Mouse (Mus musculus) WW6 (cell line): Measurements from ENCODE around the gene Ndufs7.

ENCODE experiments used
- DNase-seq: peaks from one replicate; pipeline ENCODE4 v3.0.0-alpha.2; 2013; ENCODE audit warnings: low read depth, low spot score

Ndufs7 gene

GRCm38 (mm10) chr10:80293325-80293724, 44.4 kb downstream of the Ndufs7 start:
- no peak for DNase-seq

GRCm38 (mm10) chr10:80294311-80294710, 45.4 kb downstream of the Ndufs7 start:
- DNase-seq: no peak

GRCm38 (mm10) chr10:80294788-80295303, 45.9 kb downstream of the Ndufs7 start:
- no peak for DNase-seq

- no peak for DNase-seq
Measured at GRCm38 (mm10) chr10:80295618-80296425, 46.9 kb downstream of the Ndufs7 start, which contains the start of gene Apc2. Gene Apc2, plus strand, starts transcription at chr10:80295977.

- no peak for DNase-seq
Measured at GRCm38 (mm10) chr10:80296824-80297223, 47.9 kb downstream of the Ndufs7 start.

GRCm38 (mm10) chr10:80297526-80298133, 48.7 kb downstream of the Ndufs7 start:
- no peak for DNase-seq

GRCm38 (mm10) chr10:80298571-80299281, 49.8 kb downstream of the Ndufs7 start:
- DNase-seq: no peak

- no peak for DNase-seq
Measured at GRCm38 (mm10) chr10:80299301-80299700, 50.4 kb downstream of the Ndufs7 start.

- DNase-seq: no peak
Measured at GRCm38 (mm10) chr10:80299824-80300223, 50.9 kb downstream of the Ndufs7 start.

- no peak for DNase-seq
Measured at GRCm38 (mm10) chr10:80300672-80301181, 51.8 kb downstream of the Ndufs7 start.

GRCm38 (mm10) chr10:80301256-80302081, 52.5 kb downstream of the Ndufs7 start:
- no peak for DNase-seq

GRCm38 (mm10) chr10:80302082-80302355, 53.1 kb downstream of the Ndufs7 start:
- no peak for DNase-seq

GRCm38 (mm10) chr10:80302471-80302881, 53.6 kb downstream of the Ndufs7 start:
- no peak for DNase-seq

- DNase-seq: no peak
Measured at GRCm38 (mm10) chr10:80304458-80304857, 55.5 kb downstream of the Ndufs7 start.

- peak; percentile 72 for DNase-seq
Measured at GRCm38 (mm10) chr10:80304862-80305261, 55.9 kb downstream of the Ndufs7 start.
